Mouse (Mus musculus) midbrain, embryonic 14.5 days (tissue): ENCODE measurements around the gene Rfx4. TPM values are rescaled to one million over a fixed set of nuclear protein-coding genes. Genes with fewer than 3 reads are reported as not detected.
A peak's percentile ranks its signal among the peaks of the same experiment; 100 is the strongest.

Experiments used
- ATAC-seq: fragments of 200-750 bp; cut with Nextera tagmentation; 2 replicates; pipeline ENCODE4 v1.8.0; 2017; ENCODE audit warnings: moderate number of reproducible peaks, moderate library complexity; ENCODE audit not compliant: low FRiP score, low TSS enrichment
- DNase-seq: peaks from one replicate; pipeline ENCODE4 v3.0.0-alpha.2; 2015
- H3K27ac ChIP-seq: fragments of 300-500 bp; sonication (generic); replicated peaks from 2 replicates; pipeline ENCODE4 v1.5.1; 2014; ENCODE audit warnings: mild to moderate bottlenecking, low read depth, low read length, moderate library complexity
- H3K27me3 ChIP-seq: fragments of 300-500 bp; sonication (generic); 2 replicates; pipeline ENCODE4 v1.6.1; 2014; ENCODE audit warnings: low read length, control low read depth, mixed read lengths; ENCODE audit not compliant: control insufficient read depth, insufficient read depth
- H3K36me3 ChIP-seq: fragments of 300-500 bp; sonication (generic); 2 replicates; pipeline ENCODE4 v1.6.1; 2014; ENCODE audit warnings: low read length, control low read depth; ENCODE audit not compliant: control insufficient read depth, insufficient read depth
- H3K4me1 ChIP-seq: fragments of 300-500 bp; sonication (generic); 2 replicates; pipeline ENCODE4 v1.6.1; 2014; ENCODE audit warnings: mild to moderate bottlenecking, antibody characterized with exemption, low read length, control low read depth; ENCODE audit not compliant: control insufficient read depth, insufficient read depth
- H3K4me2 ChIP-seq: fragments of 300-500 bp; sonication (generic); 2 replicates; pipeline ENCODE4 v1.6.1; 2014; ENCODE audit warnings: mild to moderate bottlenecking, low read length, moderate library complexity
- H3K4me3 ChIP-seq: fragments of 300-500 bp; sonication (generic); replicated peaks from 2 replicates; pipeline ENCODE4 v1.5.1; 2014; ENCODE audit warnings: low read depth, low read length
- H3K9ac ChIP-seq: fragments of 300-500 bp; sonication (generic); replicated peaks from 2 replicates; pipeline ENCODE4 v1.6.1; 2014; ENCODE audit warnings: mild to moderate bottlenecking, low read length, moderate library complexity
- H3K9me3 ChIP-seq: fragments of 300-500 bp; sonication (generic); 2 replicates; pipeline ENCODE4 v1.6.1; 2016; ENCODE audit warnings: low read length, control low read depth, mixed read lengths; ENCODE audit not compliant: control insufficient read depth
- WGBS: fragments of 180-500 bp; shearing (Covaris S2); extraction: QIAGEN DNeasy Blood & Tissue Kit; methylation state at CpG from one replicate; pipeline ENCODE4 v1.1.7; 2014; 5-methylcytosine and 5-hydroxymethylcytosine counted together
- polyA plus RNA-seq: library from polyadenylated mRNA; unstranded; fragments of >200 nt; fragmentation: Nextera tagmentation; extraction: Ambion mirVana; gene quantifications from 2 replicates; pipeline ENCODE4 v1.2.1, GENCODE M21; 2014

The Rfx4 gene
- polyA plus RNA-seq, 1 experiment from 2014 or later, result 25.1 TPM

DNA sequence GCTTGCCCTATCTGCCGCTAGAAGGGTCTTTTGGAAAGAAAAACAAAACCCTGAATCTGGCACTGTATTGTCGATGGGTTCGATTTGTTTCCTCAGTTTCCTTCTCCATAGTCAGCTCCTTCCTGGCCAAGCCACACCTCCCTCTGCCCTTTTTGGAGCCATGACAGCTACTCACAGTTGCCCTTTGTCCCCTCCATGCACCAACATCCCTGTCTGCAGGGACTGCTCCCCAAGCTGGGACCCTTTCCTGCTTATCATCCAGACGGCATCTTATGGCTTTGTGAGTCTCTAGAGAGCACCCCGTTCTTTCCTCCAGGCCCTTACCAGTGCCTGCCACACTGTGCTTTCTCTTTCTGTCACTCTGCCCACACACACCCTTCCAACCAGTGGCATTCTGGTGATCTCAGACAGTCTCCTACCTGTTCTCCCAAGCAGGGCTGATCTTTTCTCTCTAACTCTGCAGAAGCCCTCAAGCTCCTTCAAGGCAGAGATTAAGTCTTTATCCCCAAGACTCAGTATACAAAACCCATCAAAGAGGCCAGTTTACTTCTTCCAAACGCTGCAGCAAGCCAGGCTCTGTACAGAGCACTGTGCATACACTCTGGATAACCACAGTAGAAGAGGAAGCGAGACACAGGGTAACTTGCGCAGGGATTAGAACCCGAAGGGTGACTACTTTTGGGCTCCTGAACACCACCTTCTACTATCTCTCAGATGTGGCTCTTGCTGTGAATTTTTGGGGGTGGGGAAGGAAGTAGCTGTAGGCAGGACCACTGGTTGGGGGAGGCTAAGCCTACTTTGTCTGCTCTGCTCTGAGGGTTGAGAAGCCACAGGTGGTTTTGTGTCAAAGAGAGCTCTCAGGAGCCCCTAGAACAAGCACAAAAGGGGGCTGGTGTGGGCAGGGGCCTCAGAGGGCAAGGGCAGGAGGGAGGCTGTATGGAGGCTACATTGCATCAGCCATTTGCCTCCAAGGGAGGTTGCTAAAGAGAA lies 141.4 kb downstream of the Rfx4 start:
- Histone ChIP-seq H3K9ac (no peak overlapping the region), H3K36me3 (peaks cover 15% of the 10 kb centered on the region), H3K4me1 (no peaks in the 10 kb centered on the region), H3K4me2 (no peak overlapping the region), H3K9me3 (no peaks in the 10 kb centered on the region), H3K27me3 (no peaks in the 10 kb centered on the region), H3K4me3 (no peak overlapping the region), H3K27ac (no peak overlapping the region)
- 74% methylated on average over 9 of the region's 9 CpGs for WGBS
- DNase-seq, result no peak
- no peak for ATAC-seq

DNA sequence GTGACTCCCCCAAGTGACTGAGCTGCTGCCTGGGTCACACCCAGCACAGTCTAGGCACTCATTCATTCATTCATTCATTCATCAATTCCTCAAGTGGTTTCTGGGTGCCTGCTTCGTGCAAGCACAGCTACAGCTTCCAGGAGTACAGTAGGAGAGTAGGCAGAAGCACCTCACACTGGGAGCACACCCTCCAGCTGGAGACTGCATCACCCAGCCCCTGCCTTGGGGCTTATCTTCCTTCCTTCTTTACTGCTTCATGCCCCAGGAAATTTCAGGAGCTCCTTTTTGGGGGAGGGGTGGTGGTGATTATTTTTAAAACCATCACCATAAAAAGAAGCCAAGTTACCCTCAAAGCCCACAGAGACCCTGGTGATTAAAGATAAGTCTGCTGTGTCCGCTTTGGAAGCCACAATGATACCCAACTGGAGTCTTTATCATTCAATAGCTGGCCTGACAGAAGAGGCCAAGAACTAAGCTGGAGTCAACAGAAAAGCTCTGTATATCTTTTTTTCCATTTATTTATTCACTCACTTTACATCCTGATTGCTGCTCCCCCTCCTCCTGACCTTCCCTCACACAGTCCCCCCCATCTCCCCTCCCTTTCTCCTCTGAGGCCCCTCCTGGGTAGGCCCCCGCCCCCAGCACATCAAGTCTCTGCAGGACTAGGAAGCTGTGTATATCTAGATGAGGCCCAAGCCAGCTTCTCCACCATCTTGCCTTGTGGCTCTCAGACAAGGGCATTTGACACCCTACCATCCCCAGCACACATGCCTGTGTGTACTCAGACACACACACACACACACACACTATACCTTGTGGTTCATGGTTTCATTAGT lies 142.5 kb downstream of the Rfx4 start:
- 70% methylated on average over 3 of the region's 3 CpGs for WGBS
- H3K9ac ChIP-seq, result no peak overlapping the region
- DNase-seq, result no peak
- H3K36me3 ChIP-seq, result peaks cover 13% of the 10 kb centered on the region
- H3K4me2 ChIP-seq, result no peak overlapping the region
- H3K4me1 ChIP-seq, result peaks cover 6% of the 10 kb centered on the region; the same call in 1 of the 2 replicates
- no peaks in the 10 kb centered on the region for H3K9me3 ChIP-seq
- H3K27ac ChIP-seq, result no peak overlapping the region
- ATAC-seq, result no peak
- H3K27me3 ChIP-seq, result no peaks in the 10 kb centered on the region
- H3K4me3 ChIP-seq, result no peak overlapping the region

DNA sequence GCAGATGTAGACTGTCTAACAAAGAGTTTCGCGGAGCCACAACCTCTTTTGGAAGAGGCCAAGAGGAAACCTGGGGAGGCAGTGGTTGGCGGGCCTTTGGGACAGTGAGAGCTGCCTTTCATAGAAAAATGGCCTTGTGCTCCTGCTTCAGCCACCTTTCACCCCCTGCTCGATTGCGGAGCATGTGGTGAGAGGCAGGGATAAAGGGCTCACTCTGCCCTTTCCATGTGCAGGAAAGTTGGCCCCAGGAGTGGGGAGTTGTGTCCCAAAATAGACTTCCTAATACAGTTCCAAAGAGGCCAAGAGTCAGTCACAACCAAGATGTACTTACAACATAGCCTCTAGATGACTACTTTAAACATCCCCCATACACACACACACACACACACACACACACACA lies 145.8 kb downstream of the Rfx4 start:
- no peak for DNase-seq
- H3K4me3 ChIP-seq, result no peak overlapping the region
- H3K9me3 ChIP-seq, result no peaks in the 10 kb centered on the region
- no peaks in the 10 kb centered on the region for H3K27me3 ChIP-seq
- WGBS, result 85% methylated on average over 5 of the region's 5 CpGs
- no peak overlapping the region for H3K4me2 ChIP-seq
- peaks cover 11% of the 10 kb centered on the region for H3K36me3 ChIP-seq
- no peak overlapping the region for H3K9ac ChIP-seq
- H3K4me1 ChIP-seq, result peaks cover 12% of the 10 kb centered on the region
- H3K27ac ChIP-seq, result no peak overlapping the region
- ATAC-seq, result no peak

DNA sequence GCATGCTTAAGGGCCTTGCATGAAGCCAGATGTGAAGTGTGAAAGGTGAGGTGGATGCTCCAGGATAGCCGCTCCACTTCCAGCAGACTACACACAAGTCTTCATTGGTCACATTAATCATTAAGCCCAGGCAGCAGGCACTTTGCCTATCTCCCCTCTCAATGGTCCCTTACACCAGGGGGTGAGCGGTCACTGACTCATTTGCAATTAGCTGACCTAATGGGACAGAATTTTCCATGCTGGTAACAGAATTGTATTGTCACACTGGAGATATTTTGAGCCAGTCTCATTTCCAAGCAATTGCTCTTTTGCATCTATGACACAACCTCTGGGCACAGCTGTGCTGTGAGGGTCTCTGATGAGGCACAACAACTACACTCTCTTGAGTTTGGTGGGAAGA lies 146.4 kb downstream of the Rfx4 start:
- Histone ChIP-seq H3K9ac (no peak overlapping the region), H3K36me3 (peaks cover 11% of the 10 kb centered on the region), H3K4me2 (no peak overlapping the region), H3K27ac (no peak overlapping the region), H3K9me3 (no peaks in the 10 kb centered on the region), H3K4me1 (peaks cover 12% of the 10 kb centered on the region), H3K4me3 (no peak overlapping the region), H3K27me3 (no peaks in the 10 kb centered on the region)
- ATAC-seq, result no peak
- DNase-seq, result no peak
- 94% methylated on average over 2 of the region's 2 CpGs for WGBS

DNA sequence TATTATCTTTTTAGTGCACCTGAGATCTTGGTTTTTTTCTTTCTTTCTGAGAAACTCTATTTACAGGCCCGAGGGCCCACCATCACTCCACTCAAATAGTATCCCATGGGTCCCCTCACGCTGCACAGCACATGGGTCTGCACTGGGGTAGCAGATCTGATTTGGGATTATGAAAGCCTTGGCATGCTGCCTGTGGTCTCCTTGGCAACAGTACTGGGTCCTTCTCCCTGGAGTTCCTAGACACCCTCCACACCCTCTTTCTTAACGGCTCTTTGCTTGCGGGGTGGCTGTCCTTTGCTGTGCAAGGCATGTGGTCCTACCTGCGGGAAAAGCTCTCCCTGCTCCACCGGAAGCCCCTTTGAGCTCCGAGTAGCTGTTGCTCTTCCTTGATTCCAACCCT lies 147.4 kb downstream of the Rfx4 start:
- H3K27ac ChIP-seq, result no peak overlapping the region
- 36% methylated on average over 7 of the region's 7 CpGs for WGBS
- H3K4me1 ChIP-seq, result peaks cover 12% of the 10 kb centered on the region
- H3K36me3 ChIP-seq, result peaks cover 11% of the 10 kb centered on the region
- H3K27me3 ChIP-seq, result no peaks in the 10 kb centered on the region
- DNase-seq, result no peak
- no peak overlapping the region for H3K4me3 ChIP-seq
- 0 out of 2 replicates have a peak overlapping the region, but pooled peaks have one; percentile 9 for H3K9ac ChIP-seq
- 0 out of 2 replicates have a peak, but pooled peaks have one; percentile 58 for ATAC-seq
- H3K4me2 ChIP-seq, result no peak overlapping the region
- H3K9me3 ChIP-seq, result no peaks in the 10 kb centered on the region

DNA sequence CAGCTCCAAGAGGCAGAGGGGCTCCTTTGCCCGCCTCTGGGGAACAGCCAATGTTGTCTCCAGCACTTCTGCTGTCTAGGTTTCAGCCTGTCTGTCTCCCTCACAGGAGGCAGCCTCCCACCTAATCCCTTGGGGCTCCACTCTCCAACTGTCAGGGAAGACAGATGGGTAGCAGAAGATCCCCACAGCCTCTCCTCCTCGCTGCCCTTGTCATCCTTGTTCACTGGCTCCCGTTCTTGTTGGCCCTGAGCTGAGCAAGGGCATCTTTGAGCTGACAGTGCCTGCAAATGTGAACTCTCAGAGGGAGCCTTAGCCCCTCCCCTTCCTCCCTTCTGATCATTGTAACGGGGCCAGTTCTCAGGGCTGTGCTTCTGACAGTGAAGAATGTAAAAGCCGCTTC lies 147.9 kb downstream of the Rfx4 start:
- H3K27ac ChIP-seq, result no peak overlapping the region; the same call in 1 of the 2 replicates
- ATAC-seq (no peak), DNase-seq (no peak)
- WGBS, result 20% methylated on average over 5 of the region's 5 CpGs
- no peak overlapping the region for H3K4me2 ChIP-seq
- no peaks in the 10 kb centered on the region for H3K27me3 ChIP-seq
- peak overlapping the region; percentile 9; the same call in 1 of the 2 replicates for H3K9ac ChIP-seq
- no peaks in the 10 kb centered on the region for H3K9me3 ChIP-seq
- peaks cover 11% of the 10 kb centered on the region for H3K36me3 ChIP-seq
- no peak overlapping the region for H3K4me3 ChIP-seq
- H3K4me1 ChIP-seq, result peaks cover 12% of the 10 kb centered on the region

DNA sequence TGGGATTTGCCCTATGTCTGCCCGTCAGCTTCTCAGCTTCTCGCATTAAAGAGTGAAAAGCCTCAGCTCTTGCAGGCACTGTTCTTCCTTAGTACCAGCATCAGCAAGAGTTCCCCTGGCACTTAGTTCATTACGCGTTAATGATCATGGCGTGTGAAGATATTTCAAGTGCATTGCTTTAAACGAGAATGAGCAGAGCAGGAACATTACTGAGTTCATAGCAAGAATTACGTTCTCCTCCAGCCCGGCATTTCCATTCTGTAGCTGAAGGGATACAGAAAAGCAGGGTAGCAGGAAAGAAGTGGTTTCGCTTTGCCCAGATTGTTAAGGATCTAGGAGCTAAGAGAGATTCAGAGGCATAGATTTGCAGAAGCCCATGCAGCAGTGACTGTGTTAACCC lies 151.0 kb downstream of the Rfx4 start:
- ATAC-seq (no peak), DNase-seq (no peak)
- Histone ChIP-seq H3K4me3 (no peak overlapping the region), H3K4me2 (no peak overlapping the region), H3K9ac (no peak overlapping the region), H3K36me3 (no peaks in the 10 kb centered on the region), H3K9me3 (no peaks in the 10 kb centered on the region), H3K4me1 (peaks cover 31% of the 10 kb centered on the region), H3K27ac (0 out of 2 replicates have a peak overlapping the region, but pooled peaks have one; percentile 20), H3K27me3 (no peaks in the 10 kb centered on the region)
- 74% methylated on average over 9 of the region's 9 CpGs for WGBS

DNA sequence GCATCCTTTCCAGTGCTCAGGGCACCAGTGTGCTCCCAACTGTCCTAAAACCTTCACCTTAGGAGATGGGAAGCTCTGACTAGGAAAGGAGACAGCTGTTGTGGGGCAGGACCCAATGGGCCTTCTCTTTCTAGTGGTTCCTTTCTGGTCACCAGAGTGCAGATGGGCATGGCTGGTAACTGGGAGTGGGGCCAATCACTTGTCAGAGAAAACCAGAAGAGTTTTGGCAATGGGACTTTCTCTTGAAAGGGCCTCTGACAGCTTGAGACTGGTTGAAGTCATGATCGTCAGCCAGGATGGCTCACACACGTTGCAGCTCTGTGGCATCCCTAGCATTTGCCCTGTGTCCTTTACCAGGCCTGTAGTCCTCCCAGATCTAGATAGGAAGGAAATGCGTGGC lies 152.1 kb downstream of the Rfx4 start:
- H3K27me3 ChIP-seq, result no peaks in the 10 kb centered on the region
- no peaks in the 10 kb centered on the region for H3K9me3 ChIP-seq
- H3K36me3 ChIP-seq, result no peaks in the 10 kb centered on the region
- peaks cover 29% of the 10 kb centered on the region for H3K4me1 ChIP-seq
- 85% methylated on average over 3 of the region's 3 CpGs for WGBS
- H3K4me2 ChIP-seq, result no peak overlapping the region
- ATAC-seq (no peak), DNase-seq (no peak)
- no peak overlapping the region for H3K4me3 ChIP-seq
- H3K9ac ChIP-seq, result no peak overlapping the region
- H3K27ac ChIP-seq, result no peak overlapping the region
